Mouse (Mus musculus) G1E-ER4 (cell line): ENCODE measurements around the gene Atp6v1g1. TPM values are rescaled to one million over a fixed set of nuclear protein-coding genes. Genes with fewer than 3 reads are reported as not detected.

Experiments used
- GATA1 ChIP-seq: IDR thresholded peaks from one replicate; pipeline ENCODE4 v1.8.0; 2012; ENCODE audit warnings: low read length, inconsistent platforms
- polyA plus RNA-seq: library from polyadenylated mRNA; stranded (reverse); fragments of >175 nt; gene quantifications from 2 replicates; pipeline ENCODE4 v1.2.3, GENCODE M21; 2012

Atp6v1g1 gene
- polyA plus RNA-seq, 1 experiment, result 188 TPM

- TF ChIP-seq GATA1, result no peak
Measured at GRCm38 (mm10) chr4:63558407-63559081, 14.0 kb downstream of the Atp6v1g1 start, which contains the start of gene Tmem268. TSS of gene Tmem268 (plus strand) at chr4:63558781.

- no peak for TF ChIP-seq GATA1
Measured at GRCm38 (mm10) chr4:63559127-63559697, 14.6 kb downstream of the Atp6v1g1 start.

- no peak for TF ChIP-seq GATA1
Measured at GRCm38 (mm10) chr4:63560079-63560478, 15.5 kb downstream of the Atp6v1g1 start.

GRCm38 (mm10) chr4:63561861-63562675, 17.5 kb downstream of the Atp6v1g1 start:
- TF ChIP-seq GATA1, result no peak

GRCm38 (mm10) chr4:63562742-63563141, 18.2 kb downstream of the Atp6v1g1 start:
- TF ChIP-seq GATA1, result no peak

- TF ChIP-seq GATA1, result no peak
Measured at GRCm38 (mm10) chr4:63567712-63568390, 23.3 kb downstream of the Atp6v1g1 start.

GRCm38 (mm10) chr4:63569322-63569721, 24.8 kb downstream of the Atp6v1g1 start:
- TF ChIP-seq GATA1, result no peak

- TF ChIP-seq GATA1, result no peak
Measured at GRCm38 (mm10) chr4:63570208-63570781, 25.7 kb downstream of the Atp6v1g1 start.

GRCm38 (mm10) chr4:63572621-63573020, 28.0 kb downstream of the Atp6v1g1 start:
- TF ChIP-seq GATA1, result no peak

- no peak for TF ChIP-seq GATA1
Measured at GRCm38 (mm10) chr4:63579649-63580048, 35.1 kb downstream of the Atp6v1g1 start.

GRCm38 (mm10) chr4:63580078-63580477, 35.5 kb downstream of the Atp6v1g1 start:
- TF ChIP-seq GATA1, result no peak

GRCm38 (mm10) chr4:63582580-63582979, 38.0 kb downstream of the Atp6v1g1 start:
- no peak for TF ChIP-seq GATA1

- TF ChIP-seq GATA1, result no peak
Measured at GRCm38 (mm10) chr4:63585216-63585615, 40.6 kb downstream of the Atp6v1g1 start.

GRCm38 (mm10) chr4:63586240-63586639, 41.7 kb downstream of the Atp6v1g1 start:
- no peak for TF ChIP-seq GATA1

- TF ChIP-seq GATA1, result no peak
Measured at GRCm38 (mm10) chr4:63589987-63590386, 45.4 kb downstream of the Atp6v1g1 start.
